24 mouse cellular contexts compared by ENCODE assay signal in genomic region chr4:105861654-105862037, GRCm38 (mm10).
A peak's percentile ranks its signal among the peaks of the same experiment; 100 is the strongest.
DNase-seq lines count a peak whose midpoint lies in the region; ATAC-seq and TF ChIP-seq lines count a peak whose summit lies in the region.
"Had no signal": no experiment of that assay in that cellular context is flagged by ENCODE, and none has a peak within 500 bp of the region (broad histone marks: within the 10 kb centered on the region; RNA-seq: fewer than 3 reads in every experiment).

No protein-coding gene starts in this region.

- TF ChIP-seq EP300 in stomach, postnatal 0 days (optimal IDR thresholded peaks at IDR 0.05) = no peak

- H3K4me3 ChIP-seq in stomach, embryonic 14.5 days (ENCODE audit: low read depth, low read length) = no peak overlapping the region
- H3K4me3 ChIP-seq in stomach, postnatal 0 days (ENCODE audit: low read depth, low read length) = no peak overlapping the region
- H3K4me3 ChIP-seq in embryonic facial prominence, embryonic 14.5 days (ENCODE audit: low read depth, low read length) = no peak overlapping the region
- no peak overlapping the region for H3K4me3 ChIP-seq in limb, embryonic 13.5 days
- H3K4me3 ChIP-seq: heart, embryonic 12.5 days; kidney, embryonic 15.5 days; liver, embryonic 13.5 days; megakaryocyte, embryonic 14.5 days; midbrain, embryonic 13.5 days had no signal

- no peak for DNase-seq in stomach, postnatal 0 days (ENCODE audit: low spot score)
- no peak for DNase-seq in embryonic facial prominence, embryonic 14.5 days (ENCODE audit: low spot score)
- no peak for DNase-seq in cerebellum, adult 18-20 months
- no peak for DNase-seq in thymus, adult 18-20 months
- DNase-seq: adrenal gland, postnatal 25 days; B cell, adult 2 months; cerebellum, adult 11-12 months; kidney, adult 18-20 months; kidney, postnatal 25 days; liver, embryonic 13.5 days; lung, adult 18-20 months; lung, postnatal 4 days; retina, postnatal 1 day; right cerebral cortex, postnatal 14 days; thymus, postnatal 4 days had no signal

- no peak for TF ChIP-seq CTCF in stomach, postnatal 0 days (IDR thresholded peaks at IDR 0.05; ENCODE audit: low read depth)

- H3K27ac ChIP-seq in stomach, embryonic 14.5 days (ENCODE audit: low read length) = peak overlapping the region; percentile 21; the same call in 1 of the 2 replicates
- no peak overlapping the region for H3K27ac ChIP-seq in stomach, postnatal 0 days (replicated peaks)
- H3K27ac ChIP-seq in embryonic facial prominence, embryonic 14.5 days (replicated peaks; ENCODE audit: low read depth, low read length) = peak overlapping the region; percentile 79
- peak overlapping the region; percentile 88 for H3K27ac ChIP-seq in limb, embryonic 13.5 days
- H3K27ac ChIP-seq: hindbrain, embryonic 14.5 days; kidney, embryonic 15.5 days; liver, embryonic 13.5 days; midbrain, embryonic 13.5 days had no signal

- no peak for ATAC-seq in stomach, embryonic 14.5 days (ENCODE audit: insufficient number of reproducible peaks, insufficient read depth, low FRiP score, low read depth)
- no peak for ATAC-seq in stomach, postnatal 0 days (ENCODE audit: low FRiP score, low TSS enrichment)
- peak; percentile 38; the same call in 1 of the 2 replicates for ATAC-seq in embryonic facial prominence, embryonic 14.5 days (ENCODE audit: low read depth)
- peak; percentile 30; the same call in 1 of the 2 replicates for ATAC-seq in limb, embryonic 13.5 days (ENCODE audit: low FRiP score, low read depth)
- ATAC-seq: forebrain, embryonic 14.5 days; lung, postnatal 0 days; midbrain, embryonic 13.5 days had no signal

- peaks cover 6% of the 10 kb centered on the region; the same call in 1 of the 2 replicates for H3K4me1 ChIP-seq in stomach, embryonic 14.5 days (ENCODE audit: control insufficient read depth, insufficient read depth, low read length)
- no peaks in the 10 kb centered on the region for H3K4me1 ChIP-seq in stomach, postnatal 0 days (replicated peaks; ENCODE audit: control insufficient read depth, insufficient read depth)
- peaks cover 30% of the 10 kb centered on the region for H3K4me1 ChIP-seq in embryonic facial prominence, embryonic 14.5 days (ENCODE audit: control insufficient read depth, insufficient read depth, low read length)
- H3K4me1 ChIP-seq in limb, embryonic 13.5 days = peaks cover 36% of the 10 kb centered on the region
- H3K4me1 ChIP-seq: liver, embryonic 13.5 days; midbrain, embryonic 13.5 days had no signal

- H3K27me3 ChIP-seq in stomach, embryonic 14.5 days (ENCODE audit: control insufficient read depth, insufficient read depth, low read length) = no peaks in the 10 kb centered on the region
- H3K27me3 ChIP-seq in stomach, postnatal 0 days (ENCODE audit: control insufficient read depth, insufficient read depth, low read length) = no peaks in the 10 kb centered on the region
- no peaks in the 10 kb centered on the region for H3K27me3 ChIP-seq in embryonic facial prominence, embryonic 14.5 days (replicated peaks; ENCODE audit: control insufficient read depth, insufficient read depth, low read length)
- H3K27me3 ChIP-seq in limb, embryonic 13.5 days = no peaks in the 10 kb centered on the region
- H3K27me3 ChIP-seq: heart, embryonic 12.5 days; kidney, embryonic 15.5 days; liver, embryonic 13.5 days; megakaryocyte, embryonic 14.5 days; midbrain, embryonic 13.5 days had no signal

- no peaks in the 10 kb centered on the region; the same call in 1 of the 2 replicates for H3K9me3 ChIP-seq in stomach, embryonic 14.5 days (ENCODE audit: control insufficient read depth, low read depth, low read length)
- no peaks in the 10 kb centered on the region for H3K9me3 ChIP-seq in stomach, postnatal 0 days (ENCODE audit: control insufficient read depth, low read length)
- H3K9me3 ChIP-seq in embryonic facial prominence, embryonic 14.5 days (ENCODE audit: control insufficient read depth, low read length) = no peaks in the 10 kb centered on the region
- H3K9me3 ChIP-seq in limb, embryonic 13.5 days = no peaks in the 10 kb centered on the region
- H3K9me3 ChIP-seq: heart, embryonic 12.5 days; kidney, embryonic 15.5 days; liver, embryonic 13.5 days; midbrain, embryonic 13.5 days had no signal

- no peak overlapping the region for H3K9ac ChIP-seq in stomach, embryonic 14.5 days (replicated peaks; ENCODE audit: low read depth, low read length)
- no peak overlapping the region for H3K9ac ChIP-seq in stomach, postnatal 0 days (ENCODE audit: low read length)
- H3K9ac ChIP-seq in embryonic facial prominence, embryonic 14.5 days (ENCODE audit: low read depth, low read length) = no peak overlapping the region
- no peak overlapping the region for H3K9ac ChIP-seq in limb, embryonic 13.5 days
- H3K9ac ChIP-seq: heart, embryonic 12.5 days; hindbrain, embryonic 14.5 days; kidney, embryonic 15.5 days; liver, embryonic 13.5 days; midbrain, embryonic 13.5 days had no signal

- no peak overlapping the region for H3K4me2 ChIP-seq in stomach, embryonic 14.5 days (replicated peaks; ENCODE audit: low read depth, low read length)
- H3K4me2 ChIP-seq in stomach, postnatal 0 days (replicated peaks; ENCODE audit: low read depth) = no peak overlapping the region
- H3K4me2 ChIP-seq in embryonic facial prominence, embryonic 14.5 days (ENCODE audit: low read depth, low read length) = no peak overlapping the region
- peak overlapping the region; percentile 36 for H3K4me2 ChIP-seq in limb, embryonic 13.5 days (replicated peaks)
- H3K4me2 ChIP-seq: heart, embryonic 12.5 days; hindbrain, embryonic 14.5 days; kidney, embryonic 15.5 days; liver, embryonic 13.5 days; midbrain, embryonic 13.5 days had no signal

- no peaks in the 10 kb centered on the region for H3K36me3 ChIP-seq in stomach, embryonic 14.5 days (ENCODE audit: control insufficient read depth, insufficient read depth, low read length)
- H3K36me3 ChIP-seq in stomach, postnatal 0 days (ENCODE audit: control insufficient read depth, insufficient read depth, low read length) = no peaks in the 10 kb centered on the region
- no peaks in the 10 kb centered on the region for H3K36me3 ChIP-seq in embryonic facial prominence, embryonic 14.5 days (ENCODE audit: control insufficient read depth, insufficient read depth, low read length)
- H3K36me3 ChIP-seq in limb, embryonic 13.5 days = no peaks in the 10 kb centered on the region
- H3K36me3 ChIP-seq: heart, embryonic 12.5 days; kidney, embryonic 15.5 days; liver, embryonic 13.5 days; midbrain, embryonic 13.5 days had no signal

Comparison
In these comparisons a context has a peak if more than half of its experiments do, and no peak if none do; other contexts are left out.
1. ATAC-seq: peak in embryonic facial prominence, embryonic 14.5 days (single experiment) and limb, embryonic 13.5 days (single experiment); none in stomach, embryonic 14.5 days (single experiment) and stomach, postnatal 0 days (single experiment).